Mouse (Mus musculus) liver, embryonic 11.5 days (tissue): ENCODE data around the gene Ccdc102a. TPM values are rescaled to one million over a fixed set of nuclear protein-coding genes. Genes with fewer than 3 reads are reported as not detected.
A peak's percentile ranks its signal among the peaks of the same experiment; 100 is the strongest.
"Not testable (repeated sequence)": the region's sequence is repeated elsewhere in the genome, so short reads cannot be mapped to it uniquely, and the experiment has no call there.

ENCODE experiments used
- ATAC-seq: fragments of 200-750 bp; cut with Nextera tagmentation; replicated peaks from 2 replicates; pipeline ENCODE4 v1.8.0; 2017; ENCODE audit warnings: moderate number of reproducible peaks, mild to moderate bottlenecking, moderate TSS enrichment, moderate library complexity; ENCODE audit not compliant: low FRiP score
- DNase-seq: peaks from one replicate; pipeline ENCODE4 v3.0.0-alpha.2; 2017; ENCODE audit warnings: low spot score
- H3K27ac ChIP-seq: fragments of 300-500 bp; sonication (generic); 2 replicates; pipeline ENCODE4 v1.5.1; 2014; ENCODE audit warnings: mild to moderate bottlenecking, low read depth, low read length, control low read depth
- H3K27me3 ChIP-seq: fragments of 300-500 bp; sonication (generic); replicated peaks from 2 replicates; pipeline ENCODE4 v1.6.1; 2014; ENCODE audit warnings: low read length, mixed read lengths; ENCODE audit not compliant: control insufficient read depth, insufficient read depth
- H3K36me3 ChIP-seq: fragments of 300-500 bp; sonication (generic); 2 replicates; pipeline ENCODE4 v1.6.1; 2014; ENCODE audit warnings: mild to moderate bottlenecking, low read length, moderate library complexity, mixed read lengths; ENCODE audit not compliant: control insufficient read depth, insufficient read depth
- H3K4me1 ChIP-seq: fragments of 300-500 bp; sonication (generic); replicated peaks from 2 replicates; pipeline ENCODE4 v1.6.1; 2014; ENCODE audit warnings: low read length, mixed read lengths; ENCODE audit not compliant: control insufficient read depth, insufficient read depth
- H3K4me2 ChIP-seq: fragments of 300-500 bp; sonication (generic); 2 replicates; pipeline ENCODE4 v1.6.1; 2014; ENCODE audit warnings: mild to moderate bottlenecking, control low read depth, moderate library complexity
- H3K4me3 ChIP-seq: fragments of 300-500 bp; sonication (generic); 2 replicates; pipeline ENCODE4 v1.5.1; 2014; ENCODE audit warnings: low read depth, low read length, control low read depth
- H3K9ac ChIP-seq: fragments of 300-500 bp; sonication (generic); 2 replicates; pipeline ENCODE4 v1.6.1; 2014; ENCODE audit warnings: low read depth, low read length, control low read depth
- H3K9me3 ChIP-seq: fragments of 300-500 bp; sonication (generic); 2 replicates; pipeline ENCODE4 v1.6.1; 2016; ENCODE audit warnings: low read length, inconsistent platforms, mixed read lengths; ENCODE audit not compliant: control insufficient read depth
- WGBS: fragments of 180-500 bp; shearing (Covaris S2); extraction: QIAGEN DNeasy Blood & Tissue Kit; methylation state at CpG from one replicate; pipeline ENCODE4 v1.1.7; 2014; 5-methylcytosine and 5-hydroxymethylcytosine counted together
- polyA plus RNA-seq: library from polyadenylated mRNA; unstranded; fragments of >200 nt; fragmentation: Nextera tagmentation; extraction: Ambion mirVana; gene quantifications from 2 replicates; pipeline ENCODE4 v1.2.1, GENCODE M21; 2014

Gene Ccdc102a
- polyA plus RNA-seq, 1 experiment from 2014 or later = 17.6 TPM

DNA sequence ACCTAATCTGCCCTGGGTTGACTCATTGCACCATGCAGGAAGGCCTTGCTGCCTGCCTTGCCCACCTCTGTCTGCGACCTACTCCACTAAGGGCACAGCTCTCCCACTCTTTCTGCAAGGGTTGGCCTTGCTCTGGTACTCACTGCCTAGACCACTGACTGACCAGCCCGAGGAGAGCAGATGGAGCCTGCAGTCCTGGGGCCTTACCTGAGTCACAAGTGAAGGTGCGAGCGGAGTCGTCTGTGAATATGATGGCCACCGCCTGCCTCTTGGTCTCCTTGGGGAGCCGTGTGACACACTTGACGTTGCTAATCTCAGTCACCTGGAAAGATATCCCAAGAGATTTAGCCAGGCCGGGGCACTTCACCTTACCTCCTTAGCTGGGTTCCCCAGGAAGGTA lies 51.0 kb downstream of the Ccdc102a start:
- ATAC-seq (no peak), DNase-seq (no peak)
- Histone ChIP-seq H3K4me1 (peaks cover 50% of the 10 kb centered on the region), H3K27ac (no peak overlapping the region), H3K4me2 (no peak overlapping the region), H3K27me3 (0 out of 2 replicates have a peak, but pooled peaks cover 2% of the 10 kb centered on the region), H3K36me3 (peaks cover 26% of the 10 kb centered on the region; the same call in 1 of the 2 replicates), H3K9me3 (no peaks in the 10 kb centered on the region), H3K4me3 (no peak overlapping the region), H3K9ac (no peak overlapping the region)
- WGBS = 87% methylated on average over 9 of the region's 9 CpGs

- ATAC-seq (no peak), DNase-seq (no peak)
- H3K4me1 ChIP-seq = peaks cover 42% of the 10 kb centered on the region
- H3K36me3 ChIP-seq = peaks cover 32% of the 10 kb centered on the region; the same call in 1 of the 2 replicates
- H3K27ac ChIP-seq = no peak overlapping the region; the same call in 1 of the 2 replicates
- H3K9me3 ChIP-seq = no peaks in the 10 kb centered on the region
- H3K27me3 ChIP-seq = no peaks in the 10 kb centered on the region
- H3K9ac ChIP-seq = no peak overlapping the region
- H3K4me2 ChIP-seq = no peak overlapping the region
- WGBS = 83% methylated on average over 10 of the region's 10 CpGs
- H3K4me3 ChIP-seq = no peak overlapping the region
These were observed 52.6 kb downstream of the Ccdc102a start for GRCm38 (mm10) chr8:94865292-94865691.

GRCm38 (mm10) chr8:94863897-94864673 lies 53.8 kb downstream of the Ccdc102a start:
- Histone ChIP-seq H3K4me3 (no peak overlapping the region), H3K9ac (no peak overlapping the region), H3K9me3 (no peaks in the 10 kb centered on the region), H3K27ac (no peak overlapping the region), H3K27me3 (no peaks in the 10 kb centered on the region), H3K4me1 (peaks cover 38% of the 10 kb centered on the region), H3K36me3 (peaks cover 34% of the 10 kb centered on the region; the same call in 1 of the 2 replicates), H3K4me2 (no peak overlapping the region)
- ATAC-seq = no peak
- no peak for DNase-seq
- WGBS = 67% methylated on average over 10 of the region's 10 CpGs

GRCm38 (mm10) chr8:94862487-94863220 lies 55.2 kb downstream of the Ccdc102a start:
- 66% methylated on average over 12 of the region's 12 CpGs for WGBS
- Histone ChIP-seq H3K27me3 (no peaks in the 10 kb centered on the region), H3K4me2 (peak overlapping the region; percentile 38), H3K9ac (0 out of 2 replicates have a peak overlapping the region, but pooled peaks have one; percentile 32), H3K36me3 (peaks cover 34% of the 10 kb centered on the region; the same call in 1 of the 2 replicates), H3K4me3 (no peak overlapping the region), H3K27ac (peak overlapping the region; percentile 14; the same call in 1 of the 2 replicates), H3K9me3 (no peaks in the 10 kb centered on the region), H3K4me1 (peaks cover 40% of the 10 kb centered on the region)
- ATAC-seq = peak; percentile 46; the same call in 1 of the 2 replicates
- DNase-seq = no peak

DNA sequence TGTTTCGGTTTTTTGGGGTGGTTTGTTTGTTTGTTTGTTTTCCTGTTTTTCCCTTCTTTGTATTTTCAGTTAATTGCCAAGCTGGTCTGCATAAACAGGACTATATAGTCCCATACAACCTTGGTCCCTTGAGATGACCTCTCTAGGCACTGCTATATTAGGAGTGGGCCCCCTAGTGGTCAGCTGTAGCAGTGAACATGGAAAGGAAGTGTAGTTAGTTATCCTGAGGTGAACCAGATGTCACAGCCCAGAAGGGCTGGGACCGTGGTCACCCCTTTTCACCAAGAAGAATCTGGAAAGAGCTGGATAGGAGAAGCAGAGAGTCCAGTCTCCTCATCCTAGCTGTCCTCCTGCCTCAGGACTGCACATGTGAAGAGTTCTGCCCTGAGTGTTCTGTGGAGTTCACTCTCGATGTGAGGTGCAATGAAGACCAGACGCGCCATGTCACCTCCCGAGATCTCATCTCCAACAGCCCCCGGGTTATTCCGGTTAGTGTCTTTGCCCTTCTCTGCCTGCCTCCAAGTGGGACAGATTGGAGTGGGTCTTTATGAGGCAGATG lies 56.5 kb downstream of the Ccdc102a start:
- no peaks in the 10 kb centered on the region for H3K9me3 ChIP-seq
- no peak overlapping the region for H3K27ac ChIP-seq
- WGBS = 67% methylated on average over 8 of the region's 8 CpGs
- no peak overlapping the region for H3K9ac ChIP-seq
- H3K36me3 ChIP-seq = peaks cover 32% of the 10 kb centered on the region; the same call in 1 of the 2 replicates
- no peak overlapping the region for H3K4me3 ChIP-seq
- peaks cover 37% of the 10 kb centered on the region for H3K4me1 ChIP-seq
- ATAC-seq (no peak), DNase-seq (peak; percentile 58)
- no peak overlapping the region for H3K4me2 ChIP-seq
- no peaks in the 10 kb centered on the region for H3K27me3 ChIP-seq

GRCm38 (mm10) chr8:94857346-94858173 lies 60.3 kb downstream of the Ccdc102a start, which contains the start of gene Polr2c:
Polr2c (plus strand) TSS chr8:94857450.
- Histone ChIP-seq H3K27me3 (no peaks in the 10 kb centered on the region), H3K9ac (peak within 1 kb of the TSS; percentile 92), H3K36me3 (peaks cover 20% of the 10 kb centered on the region; the same call in 1 of the 2 replicates), H3K4me1 (peaks cover 14% of the 10 kb centered on the region), H3K4me3 (peak within 1 kb of the TSS; percentile 96), H3K4me2 (peak within 1 kb of the TSS; percentile 94), H3K9me3 (no peaks in the 10 kb centered on the region), H3K27ac (peak within 1 kb of the TSS; percentile 70)
- ATAC-seq (peak; percentile 77), DNase-seq (peak; percentile 91)
- under 1% methylated on average over 68 of the region's 68 CpGs for WGBS

DNA sequence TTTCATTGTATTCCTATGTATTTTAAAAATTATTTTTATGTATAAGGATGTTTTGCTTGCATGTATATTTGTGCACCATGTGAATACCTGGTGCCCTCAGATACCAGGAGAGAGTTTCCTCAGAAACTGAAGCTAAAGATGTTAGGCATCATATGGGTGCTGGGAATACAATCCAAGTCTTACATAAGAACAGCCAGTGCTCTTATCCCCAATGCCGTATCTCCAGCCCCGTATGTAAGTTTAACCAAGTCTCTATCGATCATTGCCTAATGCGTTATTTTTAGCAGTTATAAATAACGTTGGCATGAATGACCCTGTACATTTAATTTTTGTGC lies 60.9 kb downstream of the Ccdc102a start:
- H3K9me3 ChIP-seq = no peaks in the 10 kb centered on the region
- 33% methylated on average over 5 of the region's 5 CpGs for WGBS
- no peaks in the 10 kb centered on the region for H3K27me3 ChIP-seq
- no peak overlapping the region for H3K27ac ChIP-seq
- peak overlapping the region; percentile 92; the same call in 1 of the 2 replicates for H3K9ac ChIP-seq
- peak overlapping the region; percentile 96 for H3K4me3 ChIP-seq
- DNase-seq (no peak), ATAC-seq (peak; percentile 16)
- H3K4me2 ChIP-seq = peak overlapping the region; percentile 18
- H3K4me1 ChIP-seq = peaks cover 10% of the 10 kb centered on the region
- peaks cover 18% of the 10 kb centered on the region for H3K36me3 ChIP-seq

- not testable (repeated sequence) for H3K9ac ChIP-seq, H3K9me3 ChIP-seq, H3K4me3 ChIP-seq, H3K4me2 ChIP-seq, H3K27ac ChIP-seq, H3K27me3 ChIP-seq, DNase-seq, ATAC-seq
- WGBS = 89% methylated on average over 11 of the region's 11 CpGs
- Histone ChIP-seq H3K4me1 (peaks cover 10% of the 10 kb centered on the region), H3K36me3 (peaks cover 22% of the 10 kb centered on the region)
These were observed 63.1 kb downstream of the Ccdc102a start for GRCm38 (mm10) chr8:94854761-94855160.
